Mouse (Mus musculus): ENCODE data around the gene Pla2g2e.
"Not testable (repeated sequence)": the region's sequence is repeated elsewhere in the genome, so short reads cannot be mapped to it uniquely, and the experiment has no call there.

The Pla2g2e gene

GRCm38 (mm10) chr4:138884261-138884660, 6.5 kb downstream of the Pla2g2e start:
- peak; percentile 79 for DNase-seq

DNA sequence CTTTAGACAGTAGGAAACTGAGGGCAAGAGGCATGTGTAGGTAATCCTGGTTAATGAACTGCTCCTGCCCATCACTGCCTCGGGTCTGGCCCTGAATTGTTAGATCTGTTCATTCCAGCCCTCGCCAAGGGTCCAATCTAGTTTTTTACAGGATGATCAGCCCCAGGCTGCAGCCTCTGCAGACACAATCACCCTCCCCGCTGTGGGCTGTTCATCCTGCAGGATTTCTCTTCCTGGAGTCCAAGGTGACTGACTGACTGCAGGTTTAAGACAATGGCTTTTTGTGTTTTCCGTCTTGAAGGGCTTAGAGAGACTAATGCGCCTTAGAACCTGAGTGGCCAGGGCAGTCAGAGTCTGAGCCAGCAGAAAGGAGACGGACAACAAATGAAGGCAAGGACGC, 11.4 kb downstream of the Pla2g2e start:
- DNase-seq: no peak

DNA sequence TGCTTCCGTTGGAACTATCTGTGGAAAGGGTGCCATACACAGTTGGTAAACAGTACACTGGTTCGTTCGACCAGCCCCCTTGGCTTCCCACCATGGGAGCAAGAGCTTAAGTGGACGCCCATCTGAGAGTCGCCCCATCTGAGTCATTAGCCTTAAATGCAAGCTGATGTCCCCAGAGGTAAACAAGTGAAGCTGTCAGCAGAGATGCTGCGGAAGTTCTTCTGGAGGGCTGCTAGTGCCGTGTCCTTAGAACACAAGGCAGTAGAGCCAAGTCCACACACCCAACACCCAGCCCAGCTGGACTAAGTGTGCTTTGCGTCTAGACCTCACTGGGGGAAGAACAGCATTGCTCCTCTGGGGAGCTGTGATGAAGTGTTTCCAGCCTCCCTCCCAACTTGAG, 11.9 kb downstream of the Pla2g2e start:
- DNase-seq: no peak

- peak; percentile 10 for DNase-seq
Measured at GRCm38 (mm10) chr4:138892655-138893054, 14.9 kb downstream of the Pla2g2e start.

GRCm38 (mm10) chr4:138893789-138894188, 16.0 kb downstream of the Pla2g2e start:
- DNase-seq: not testable (repeated sequence)

DNA sequence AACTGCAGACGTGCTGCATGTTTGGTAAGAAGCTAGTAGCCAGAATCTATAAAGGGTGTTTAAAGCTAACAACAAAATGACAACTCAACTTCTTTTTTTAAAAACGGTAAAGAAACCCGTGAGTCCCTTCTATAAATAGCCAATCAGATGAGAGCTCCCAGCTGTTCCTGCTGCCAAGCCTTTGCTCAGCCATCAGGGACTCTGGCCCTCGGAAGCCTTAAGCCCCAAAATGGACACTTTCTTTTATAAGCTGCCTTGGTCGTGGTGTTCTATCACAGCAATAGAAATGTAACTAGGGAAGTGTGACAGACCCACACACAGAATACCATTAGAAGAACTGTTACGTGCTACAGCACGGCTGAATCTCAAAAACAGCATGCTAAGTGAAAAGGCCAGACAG, 21.6 kb downstream of the Pla2g2e start:
- DNase-seq: no peak

GRCm38 (mm10) chr4:138905624-138906337, 28.0 kb downstream of the Pla2g2e start:
- DNase-seq: no peak

DNA sequence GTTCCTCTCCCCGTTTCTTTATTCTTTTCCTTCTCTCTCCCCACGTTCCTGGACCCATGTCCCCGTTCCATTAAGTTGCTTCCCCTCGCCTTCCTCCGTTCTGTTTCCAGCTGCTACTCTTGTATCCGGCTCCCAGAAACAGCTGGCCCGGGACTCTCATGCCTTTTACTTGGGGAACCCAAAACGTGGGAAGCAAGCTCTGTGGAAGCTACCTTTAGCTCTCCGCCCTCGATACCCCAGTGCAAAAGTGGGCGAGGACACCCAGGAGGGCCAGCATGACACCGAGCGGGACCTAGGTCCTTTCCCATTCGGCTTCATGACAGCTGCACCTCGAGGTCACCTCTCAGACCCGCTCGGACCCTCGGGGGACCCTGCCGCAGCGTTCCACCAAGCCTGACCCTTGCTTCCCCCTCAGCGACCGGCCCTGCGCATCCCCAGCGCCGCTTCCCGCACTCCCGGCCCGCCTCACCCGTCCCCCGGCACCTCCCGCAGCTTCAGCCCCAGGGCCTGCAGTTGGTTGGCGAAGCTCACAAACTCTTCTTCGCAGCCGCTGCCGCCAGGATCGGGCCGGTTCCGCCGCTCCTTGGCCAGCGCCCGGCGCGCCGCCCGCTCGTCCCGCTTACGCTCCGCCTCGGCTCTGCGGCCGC, 35.5 kb downstream of the Pla2g2e start:
- no peak for DNase-seq

GRCm38 (mm10) chr4:138913797-138914196, 36.1 kb downstream of the Pla2g2e start, which contains the start of gene Otud3:
Otud3 (minus strand) TSS chr4:138913945.
- peak; percentile 97 for DNase-seq

GRCm38 (mm10) chr4:138917282-138917681, 39.5 kb downstream of the Pla2g2e start:
- no peak for DNase-seq

- DNase-seq: no peak
Measured at GRCm38 (mm10) chr4:138921254-138922130, 43.8 kb downstream of the Pla2g2e start.

DNA sequence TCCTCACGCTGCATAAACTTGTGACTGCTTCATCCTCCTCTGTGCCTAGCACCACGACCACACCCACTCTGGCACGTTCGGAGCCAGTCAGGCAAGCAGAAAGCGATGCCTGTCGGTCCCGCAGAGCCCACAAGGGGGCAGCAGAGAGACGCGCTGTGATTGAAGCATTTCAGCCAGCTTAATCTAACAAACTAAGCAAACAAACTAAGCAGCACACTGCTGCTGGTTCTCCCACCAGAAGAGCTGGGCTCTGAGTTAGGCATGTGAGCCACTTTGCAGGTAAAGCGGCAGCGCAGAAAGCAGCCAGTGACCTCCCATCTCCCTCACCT, 44.4 kb downstream of the Pla2g2e start:
- peak; percentile 89 for DNase-seq

DNA sequence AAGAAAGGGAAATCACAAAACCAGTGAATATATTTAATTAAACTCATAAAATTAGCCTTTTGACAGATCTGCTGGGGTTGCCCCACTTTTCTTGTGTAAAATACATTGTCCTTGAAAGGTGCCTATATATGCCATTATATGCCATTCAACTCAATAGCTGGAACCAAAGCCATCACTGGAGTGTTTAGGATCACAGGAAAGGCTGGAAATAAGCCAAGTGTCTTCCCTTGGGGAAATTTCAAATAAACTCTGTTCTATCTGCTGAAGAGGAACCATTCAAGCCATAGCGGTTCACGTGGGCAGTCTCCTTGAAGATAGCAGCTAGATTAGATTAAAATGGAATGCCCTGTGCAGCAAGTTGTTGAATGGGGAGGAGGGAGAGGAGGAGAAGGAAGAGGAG, 47.8 kb downstream of the Pla2g2e start:
- DNase-seq: no peak

All from cerebellum, adult 8-10 months (tissue).